Mouse (Mus musculus): ENCODE measurements at regions not wholly inside any gene's neighbourhood (a gene's known extent, or its start where the extent isn't known, plus 50 kb on each side); places are given as distances from the start of the nearest gene placed in this dataset.
"Not testable (repeated sequence)": the region's sequence is repeated elsewhere in the genome, so short reads cannot be mapped to it uniquely, and the experiment has no call there.

GRCm38 (mm10) chr12:3188734-3189275 lies 121.0 kb downstream of the Rab10 start:
- DNase-seq (ENCODE audit: low spot score in 2 of 2); intact Hi-C loops (cut with DNase I): not testable (repeated sequence)

GRCm38 (mm10) chr12:3188137-3188536 lies 121.6 kb downstream of the Rab10 start:
- DNase-seq (ENCODE audit: low spot score in 2 of 2) = no peak
- intact Hi-C loops (cut with DNase I) = no loop called here

GRCm38 (mm10) chr12:3173325-3173724 lies 136.4 kb downstream of the Rab10 start:
- no peak for DNase-seq (ENCODE audit: low spot score in 2 of 2)
- intact Hi-C loops (cut with DNase I) = no loop called here

GRCm38 (mm10) chr12:3169705-3170287 lies 140.0 kb downstream of the Rab10 start:
- DNase-seq (ENCODE audit: low spot score in 2 of 2); intact Hi-C loops (cut with DNase I): not testable (repeated sequence)

- DNase-seq (ENCODE audit: low spot score in 2 of 2); intact Hi-C loops (cut with DNase I): not testable (repeated sequence)
Observed at GRCm38 (mm10) chr12:3161666-3162065, 148.1 kb downstream of the Rab10 start.

- intact Hi-C loops (cut with DNase I); DNase-seq (ENCODE audit: low spot score in 2 of 2): not testable (repeated sequence)
Observed at GRCm38 (mm10) chr12:3158771-3159170, 151.0 kb downstream of the Rab10 start.

- intact Hi-C loops (cut with DNase I); DNase-seq (ENCODE audit: low spot score in 2 of 2): not testable (repeated sequence)
Observed at GRCm38 (mm10) chr12:3153705-3154104, 156.1 kb downstream of the Rab10 start.

GRCm38 (mm10) chr12:3132553-3132952 lies 177.2 kb downstream of the Rab10 start:
- intact Hi-C loops (cut with DNase I); DNase-seq (ENCODE audit: low spot score in 2 of 2): not testable (repeated sequence)

GRCm38 (mm10) chr12:3131149-3131751 lies 178.5 kb downstream of the Rab10 start:
- DNase-seq (ENCODE audit: low spot score in 2 of 2); intact Hi-C loops (cut with DNase I): not testable (repeated sequence)

- intact Hi-C loops (cut with DNase I); DNase-seq (ENCODE audit: low spot score in 2 of 2): not testable (repeated sequence)
Observed at GRCm38 (mm10) chr12:3127336-3127735, 182.4 kb downstream of the Rab10 start.

- intact Hi-C loops (cut with DNase I) = no loop called here
- no peak for DNase-seq (ENCODE audit: low spot score in 2 of 2)
Observed at GRCm38 (mm10) chr12:3124036-3124435, 185.7 kb downstream of the Rab10 start.

GRCm38 (mm10) chr12:3110589-3110988 lies 199.2 kb downstream of the Rab10 start:
- intact Hi-C loops (cut with DNase I); DNase-seq (ENCODE audit: low spot score in 2 of 2): not testable (repeated sequence)

- DNase-seq (ENCODE audit: low spot score in 2 of 2) = peak; percentile 59 to 69
- intact Hi-C loops (cut with DNase I) = not testable (repeated sequence)
Observed at GRCm38 (mm10) chr12:3109671-3110070, 200.1 kb downstream of the Rab10 start.

GRCm38 (mm10) chr12:3101963-3102362 lies 207.8 kb downstream of the Rab10 start:
- DNase-seq (ENCODE audit: low spot score in 2 of 2); intact Hi-C loops (cut with DNase I): not testable (repeated sequence)

GRCm38 (mm10) chr12:3098175-3098574 lies 211.6 kb downstream of the Rab10 start:
- intact Hi-C loops (cut with DNase I) = loop anchor here (2.0 kb wide), 1 partner anchor 261 kb away; no protein-coding TSS in a partner anchor
- DNase-seq (ENCODE audit: low spot score in 2 of 2) = peak; percentile 38 to 61

GRCm38 (mm10) chr12:3094509-3094908 lies 215.3 kb downstream of the Rab10 start:
- intact Hi-C loops (cut with DNase I) = no loop called here
- DNase-seq (ENCODE audit: low spot score in 2 of 2) = no peak

GRCm38 (mm10) chr12:3092974-3093373 lies 216.8 kb downstream of the Rab10 start:
- DNase-seq (ENCODE audit: low spot score in 2 of 2); intact Hi-C loops (cut with DNase I): not testable (repeated sequence)

GRCm38 (mm10) chr12:3049546-3049945 lies 260.2 kb downstream of the Rab10 start:
- intact Hi-C loops (cut with DNase I); DNase-seq (ENCODE audit: low spot score in 2 of 2): not testable (repeated sequence)

- intact Hi-C loops (cut with DNase I); DNase-seq (ENCODE audit: low spot score in 2 of 2): not testable (repeated sequence)
Observed at GRCm38 (mm10) chr12:3018446-3018845, 291.3 kb downstream of the Rab10 start.

- intact Hi-C loops (cut with DNase I); DNase-seq (ENCODE audit: low spot score in 2 of 2): not testable (repeated sequence)
Observed at GRCm38 (mm10) chr12:3016777-3017176, 293.0 kb downstream of the Rab10 start.
